Mouse (Mus musculus) lung, postnatal 0 days (tissue): ENCODE measurements at regions not wholly inside any gene's neighbourhood (a gene's known extent, or its start where the extent isn't known, plus 50 kb on each side); places are given as distances from the start of the nearest gene placed in this dataset.

ENCODE experiments used
- CTCF ChIP-seq: IDR thresholded peaks from 2 replicates; pipeline ENCODE4 v1.5.1; 2016; ENCODE audit warnings: antibody characterized with exemption, mild to moderate bottlenecking
- EP300 ChIP-seq: IDR thresholded peaks from 2 replicates; pipeline ENCODE4 v1.6.1; 2016; ENCODE audit warnings: antibody characterized with exemption, mild to moderate bottlenecking, control low read depth

- no peak for TF ChIP-seq CTCF
- no peak for TF ChIP-seq EP300
Measured at GRCm38 (mm10) chr17:48880590-48880989, 51.6 kb upstream of the Lrfn2 start.
